Mouse (Mus musculus): Measurements from ENCODE around the gene Ndufab1. TPM values are rescaled to one million over a fixed set of nuclear protein-coding genes. Genes with fewer than 3 reads are reported as not detected.

Gene Ndufab1
- 376 and 402 TPM in 2 replicates for polyA plus RNA-seq (2012; rRNA removed; ENCODE audit: low replicate concordance)

DNA sequence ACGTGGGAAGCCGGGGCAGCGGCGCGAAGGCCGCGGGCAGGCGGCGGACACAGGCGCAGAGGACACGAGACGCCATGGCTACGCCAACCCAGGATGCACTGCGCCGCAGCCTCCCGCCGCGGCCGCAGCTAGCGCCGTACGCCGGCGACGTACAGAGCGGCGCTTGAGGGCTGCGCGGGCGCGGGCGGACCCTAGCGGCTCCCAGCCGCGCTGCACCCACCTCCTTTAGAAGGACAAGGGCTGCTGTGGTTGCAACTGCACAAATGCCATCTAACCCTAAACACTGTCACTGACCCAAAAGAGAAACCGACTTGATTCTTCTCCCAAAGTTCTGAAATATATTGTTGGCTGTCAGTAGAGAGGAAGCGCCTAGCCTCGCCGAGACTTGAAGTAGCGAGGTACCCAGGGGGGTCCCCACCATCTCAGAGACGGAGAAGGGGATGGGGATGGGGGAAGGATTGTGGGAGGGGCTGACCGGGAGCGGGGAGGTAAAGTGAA, at the start of gene Ndufab1:
Gene Ndufab1, minus strand, starts transcription at position 140 of the 498 bp plus-strand sequence.

GRCm38 (mm10) chr7:122132497-122133337, 31.0 kb upstream of the Ndufab1 start, which contains the start of the genes Palb2 and Dctn5:
TSS of gene Palb2 (minus strand) at chr7:122132985.
TSS of gene Dctn5 (plus strand) at chr7:122133041.

DNA sequence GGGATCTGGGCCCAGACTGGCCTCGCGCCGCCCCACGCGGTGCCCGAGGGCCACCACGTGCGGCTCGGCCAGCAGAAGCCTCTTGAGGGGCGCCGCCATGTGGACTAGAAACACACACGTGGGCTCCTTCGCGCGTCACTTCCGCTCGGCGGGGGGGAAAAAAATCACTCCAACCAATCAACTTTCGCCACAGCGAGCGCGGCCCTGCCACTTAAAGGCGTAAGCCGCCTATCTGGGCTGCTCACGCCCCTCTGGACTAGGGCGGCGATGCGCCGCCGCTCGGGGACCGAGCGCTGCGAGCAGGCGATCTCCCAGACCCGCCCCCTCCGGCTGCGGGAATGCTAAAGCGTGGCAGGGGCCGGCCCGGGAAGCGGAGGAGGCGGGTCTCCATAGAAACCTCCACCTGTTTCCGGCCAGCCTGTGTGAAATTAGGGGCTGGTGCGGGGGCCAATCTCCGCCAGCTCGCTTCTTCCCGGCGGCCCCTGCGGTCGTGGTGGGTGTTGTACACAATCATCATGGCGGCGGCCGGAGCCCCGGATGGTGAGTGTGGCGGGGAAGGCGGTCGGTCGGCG, 34.7 kb downstream of the Ndufab1 start, which contains the start of the genes Ubfd1 and Ears2:
Gene Ubfd1, plus strand, starts transcription at position 231 of the 572 bp plus-strand sequence.
Gene Ears2, minus strand, starts transcription at position 319 of the 572 bp plus-strand sequence.

Other genes starting within 250 kb of the Ndufab1 start
- 1.0 and 20.9 TPM in 2 replicates for gene Scnn1b, start 236.8 kb downstream of the Ndufab1 start, polyA plus RNA-seq (2012; rRNA removed; ENCODE audit: low replicate concordance)
- gene Cog7, start 120.2 kb downstream of the Ndufab1 start, polyA plus RNA-seq (2012; rRNA removed; ENCODE audit: low replicate concordance) = 31.8 and 37.3 TPM in 2 replicates
- 62.6 and 79.2 TPM in 2 replicates for gene Gga2, start 80.7 kb downstream of the Ndufab1 start, polyA plus RNA-seq (2012; rRNA removed; ENCODE audit: low replicate concordance)
- 21.1 and 37.4 TPM in 2 replicates for gene Ubfd1, start 34.7 kb downstream of the Ndufab1 start, polyA plus RNA-seq (2012; rRNA removed; ENCODE audit: low replicate concordance)
- gene Ears2, start 34.6 kb downstream of the Ndufab1 start, polyA plus RNA-seq (2012; rRNA removed; ENCODE audit: low replicate concordance) = 11.7 and 18.8 TPM in 2 replicates
- 0.97 and 2.5 TPM in 2 replicates for gene Palb2, start 31.1 kb upstream of the Ndufab1 start, polyA plus RNA-seq (2012; rRNA removed; ENCODE audit: low replicate concordance)
- gene Dctn5, start 31.2 kb upstream of the Ndufab1 start, polyA plus RNA-seq (2012; rRNA removed; ENCODE audit: low replicate concordance) = 95.6 and 109 TPM in 2 replicates
- 2.5 and 13.8 TPM in 2 replicates for gene Plk1, start 57.6 kb upstream of the Ndufab1 start, polyA plus RNA-seq (2012; rRNA removed; ENCODE audit: low replicate concordance)
- gene Ern2, start 84.3 kb upstream of the Ndufab1 start, polyA plus RNA-seq (2012; rRNA removed; ENCODE audit: low replicate concordance) = 0.06 TPM in 1 of 2 replicates, not detected in the other
- 18.6 and 25.8 TPM in 2 replicates for gene Chp2, start 117.6 kb upstream of the Ndufab1 start, polyA plus RNA-seq (2012; rRNA removed; ENCODE audit: low replicate concordance)
- 6.5 and 18.2 TPM in 2 replicates for gene Prkcb, start 186.9 kb upstream of the Ndufab1 start, polyA plus RNA-seq (2012; rRNA removed; ENCODE audit: low replicate concordance)

All from subcutaneous adipose tissue, adult 2 months (tissue).